Mouse (Mus musculus) thymus, adult 18-20 months (tissue): ENCODE measurements around the gene Scyl1.

Experiments
- DNase-seq, 2 experiments: peaks; one replicate each; pipeline ENCODE4 v3.0.0; 2022; ENCODE audit warnings: mixed read lengths in 2 of 2

Gene Scyl1

GRCm38 (mm10) chr19:5770925-5771860 lies at the start of gene Scyl1:
Gene Scyl1, minus strand, starts transcription at chr19:5771419.
- DNase-seq, result peak; percentile 83 to 87

GRCm38 (mm10) chr19:5819549-5819948 lies 48.3 kb upstream of the Scyl1 start:
- DNase-seq, result no peak

GRCm38 (mm10) chr19:5818590-5818977 lies 47.4 kb upstream of the Scyl1 start:
- DNase-seq, result no peak

GRCm38 (mm10) chr19:5817703-5818589 lies 46.7 kb upstream of the Scyl1 start:
- DNase-seq, result peak; percentile 81 to 84

GRCm38 (mm10) chr19:5815928-5816327 lies 44.7 kb upstream of the Scyl1 start:
- no peak for DNase-seq

GRCm38 (mm10) chr19:5815010-5815409 lies 43.8 kb upstream of the Scyl1 start:
- no peak for DNase-seq

- DNase-seq, result peak; percentile 61
These were observed 42.8 kb upstream of the Scyl1 start for GRCm38 (mm10) chr19:5814048-5814447.

- no peak for DNase-seq
These were observed 42.3 kb upstream of the Scyl1 start for GRCm38 (mm10) chr19:5813567-5813966.

- DNase-seq, result no peak
These were observed 40.7 kb upstream of the Scyl1 start for GRCm38 (mm10) chr19:5811771-5812504.

- DNase-seq, result no peak
These were observed 39.8 kb upstream of the Scyl1 start for GRCm38 (mm10) chr19:5810840-5811563.

- DNase-seq, result no peak
These were observed 39.1 kb upstream of the Scyl1 start for GRCm38 (mm10) chr19:5810103-5810839.

GRCm38 (mm10) chr19:5809712-5810089 lies 38.5 kb upstream of the Scyl1 start:
- no peak for DNase-seq

GRCm38 (mm10) chr19:5808955-5809711 lies 37.9 kb upstream of the Scyl1 start:
- DNase-seq, result no peak

- DNase-seq, result no peak
These were observed 36.5 kb upstream of the Scyl1 start for GRCm38 (mm10) chr19:5807740-5808139.

GRCm38 (mm10) chr19:5806809-5807205 lies 35.6 kb upstream of the Scyl1 start:
- DNase-seq, result no peak

- DNase-seq, result no peak
These were observed 35.0 kb upstream of the Scyl1 start for GRCm38 (mm10) chr19:5806051-5806808.

- peak in 1 of 2 experiments; percentile 47 for DNase-seq
These were observed 33.2 kb upstream of the Scyl1 start for GRCm38 (mm10) chr19:5804371-5804899.

- DNase-seq, result no peak
These were observed 32.7 kb upstream of the Scyl1 start for GRCm38 (mm10) chr19:5803881-5804279.
